Mouse (Mus musculus) heart, postnatal 10 days (tissue): Measurements from ENCODE around the gene Gm45233. TPM values are rescaled to one million over a fixed set of nuclear protein-coding genes. Genes with fewer than 3 reads are reported as not detected.
A peak's percentile ranks its signal among the peaks of the same experiment; 100 is the strongest.

Experiments
- DNase-seq, 2 experiments: peaks; one replicate each; pipeline ENCODE4 v3.0.0; 2021
- intact Hi-C: fragments of 180-260 bp; cut with DNase I; formaldehyde crosslinking; loops from one replicate; pipeline ENCODE4 v1.15.1; 2025
- microRNA-seq, 2 experiments: library from miRNA; unstranded; fragments of <30 nt; microRNA quantifications; one replicate each; pipeline ENCODE4 v1.2.0; 2022
- total RNA-seq, 2 experiments: library from RNA; stranded (reverse); gene quantifications; 2 replicates each; pipeline ENCODE4 v1.2.3; 2021

Gm45233 gene
- total RNA-seq, 2 experiments from 2014 or later: 1.7 to 2.1 TPM

DNA sequence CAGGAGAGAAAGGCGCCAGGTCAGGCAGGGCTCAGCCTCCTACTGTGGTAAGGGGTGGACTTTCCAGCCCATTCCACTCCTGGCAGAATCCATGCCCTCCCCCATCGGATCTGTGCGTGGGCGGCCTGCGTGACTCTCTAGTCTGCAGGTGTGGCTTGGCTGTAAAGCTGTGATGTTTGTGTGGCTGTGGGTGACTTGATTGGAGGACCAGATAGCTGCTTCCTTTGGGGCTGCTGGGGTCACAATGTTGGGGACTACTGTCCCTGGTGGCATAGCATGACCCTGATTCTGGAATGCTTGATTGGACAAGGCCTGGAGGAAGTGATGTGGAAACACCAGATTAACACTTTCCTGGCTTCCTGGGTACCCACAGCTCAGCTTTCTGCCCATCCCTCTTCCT is 44.7 kb downstream of the Gm45233 start:
- no peak for DNase-seq
- intact Hi-C loops: no loop called here

DNA sequence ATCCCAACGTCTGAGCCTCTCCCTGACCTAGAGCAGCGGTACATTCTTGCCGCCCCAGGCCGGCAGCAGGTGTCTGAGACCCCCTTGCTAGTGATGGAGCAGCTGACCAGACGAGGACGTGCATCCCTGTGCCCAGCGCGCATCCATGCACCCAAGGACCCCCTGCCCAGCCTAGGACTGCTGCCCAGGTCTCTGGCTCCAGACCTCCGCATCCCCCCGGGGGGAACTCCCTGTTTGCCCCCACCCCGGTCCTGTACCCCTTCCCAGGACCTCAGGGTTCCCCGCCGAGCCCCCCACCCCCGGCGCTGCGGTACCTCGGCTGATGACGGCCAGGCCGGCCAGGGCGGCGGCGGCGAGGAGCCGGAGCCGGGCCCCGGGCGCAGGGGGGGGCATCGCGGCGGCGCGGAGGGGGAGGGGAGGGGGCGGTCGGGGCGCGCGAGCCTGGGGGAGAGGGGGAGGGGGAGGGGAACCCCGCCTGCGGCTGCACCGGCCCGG is 45.8 kb downstream of the Gm45233 start, which contains the start of gene Iglon5:
Gene Iglon5 (minus strand): TSS at position 445 of the 495 bp plus-strand sequence.
- intact Hi-C loops: no loop called here
- no peak for DNase-seq

GRCm38 (mm10) chr7:43490182-43490584 is 46.3 kb downstream of the Gm45233 start:
- intact Hi-C loops: no loop called here
- DNase-seq: peak; percentile 21

- intact Hi-C loops: no loop called here
Observed at GRCm38 (mm10) chr7:43490861-43491260, 46.9 kb downstream of the Gm45233 start.

GRCm38 (mm10) chr7:43495343-43496021 is 51.6 kb downstream of the Gm45233 start:
- intact Hi-C loops: no loop called here
- peak; percentile 10 to 41 for DNase-seq

More at GRCm38 (mm10) chr7:43490861-43491260, 46.9 kb downstream of the Gm45233 start:
- no peak for DNase-seq

GRCm38 (mm10) chr7:43511707-43512478 is 68.0 kb downstream of the Gm45233 start:
- no peak for DNase-seq
- intact Hi-C loops: no loop called here

DNA sequence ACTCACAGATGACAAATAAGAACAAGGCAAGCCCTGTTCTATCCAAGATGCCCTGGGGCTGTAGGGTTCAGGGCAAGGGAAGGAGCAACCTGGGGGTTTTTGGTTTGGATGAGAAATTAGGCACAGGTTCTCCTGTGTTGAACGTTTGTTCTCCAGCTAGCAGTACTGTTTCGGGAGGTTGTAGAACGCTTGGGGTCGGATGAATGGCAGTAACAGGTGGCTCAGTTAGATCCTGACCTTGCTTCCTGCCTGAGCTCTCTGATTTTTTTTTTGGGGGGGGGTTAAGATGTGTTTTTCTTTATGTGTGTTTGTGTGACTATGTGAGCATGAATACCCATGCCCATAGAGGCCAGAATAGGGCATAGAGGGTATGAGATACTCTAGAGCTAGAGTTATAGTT is 68.6 kb downstream of the Gm45233 start:
- no peak for DNase-seq
- intact Hi-C loops: no loop called here

Small RNAs within 50 kb of the gene (microRNA-seq; reads per million reads assigned to microRNA genes)
- 4.3 to 4.5 reads per million in 2 experiments for gene Mir7051

Other genes with a start within 250 kb of the Gm45233 start
- 10 to 100 TPM; 16.7 to 20.1 TPM for gene Zfp715, start 130.8 kb upstream of the Gm45233 start, total RNA-seq
- not detected for gene Siglecf, start 92.8 kb upstream of the Gm45233 start, total RNA-seq
- gene Siglecg, start 35.9 kb upstream of the Gm45233 start, total RNA-seq: under 1 TPM; 0.14 to 0.20 TPM
- not detected for gene Lim2, start 16.5 kb upstream of the Gm45233 start, total RNA-seq
- gene Nkg7, start 7.1 kb upstream of the Gm45233 start, total RNA-seq: not detected
- gene Cldnd2, start 3.3 kb upstream of the Gm45233 start, total RNA-seq: not detected
- 1,000 to 10,000 TPM; 1,079 to 1,148 TPM for gene Etfb, start within 50 bp of the Gm45233 start, total RNA-seq
- gene Vsig10l, start 19.0 kb downstream of the Gm45233 start, total RNA-seq: 1 to 10 TPM; 4.4 to 5.0 TPM
- under 1 TPM; 0.37 to 0.89 TPM for gene Iglon5, start 45.9 kb downstream of the Gm45233 start, total RNA-seq
- not detected for gene 4931406B18Rik, start 61.8 kb downstream of the Gm45233 start, total RNA-seq
- gene Cd33, start 100.3 kb downstream of the Gm45233 start, total RNA-seq: 1 to 10 TPM; 2.2 to 2.3 TPM
- gene Zfp658, start 118.1 kb downstream of the Gm45233 start, total RNA-seq: 1 to 10 TPM in 1 of 2 experiments, under 1 TPM in 1; 0.81 to 1.5 TPM
- 1 to 10 TPM; 9.2 to 9.5 TPM for gene Zfp719, start 135.5 kb downstream of the Gm45233 start, total RNA-seq
- gene Zfp819, start 163.0 kb downstream of the Gm45233 start, total RNA-seq: not detected
- not detected for gene Ceacam18, start 190.6 kb downstream of the Gm45233 start, total RNA-seq
- gene Siglece, start 216.0 kb downstream of the Gm45233 start, total RNA-seq: under 1 TPM; 0.81 to 0.94 TPM
- gene Ctu1, start 227.9 kb downstream of the Gm45233 start, total RNA-seq: 1 to 10 TPM; 4.8 to 5.4 TPM
- gene Klk14, start 246.3 kb downstream of the Gm45233 start, total RNA-seq: not detected